Mouse (Mus musculus): ENCODE measurements around the gene Gng3. TPM values are rescaled to one million over a fixed set of nuclear protein-coding genes. Genes with fewer than 3 reads are reported as not detected.

Gng3 gene
- polyA plus RNA-seq, 1 experiment from 2014 or later: 0.50 TPM

DNA sequence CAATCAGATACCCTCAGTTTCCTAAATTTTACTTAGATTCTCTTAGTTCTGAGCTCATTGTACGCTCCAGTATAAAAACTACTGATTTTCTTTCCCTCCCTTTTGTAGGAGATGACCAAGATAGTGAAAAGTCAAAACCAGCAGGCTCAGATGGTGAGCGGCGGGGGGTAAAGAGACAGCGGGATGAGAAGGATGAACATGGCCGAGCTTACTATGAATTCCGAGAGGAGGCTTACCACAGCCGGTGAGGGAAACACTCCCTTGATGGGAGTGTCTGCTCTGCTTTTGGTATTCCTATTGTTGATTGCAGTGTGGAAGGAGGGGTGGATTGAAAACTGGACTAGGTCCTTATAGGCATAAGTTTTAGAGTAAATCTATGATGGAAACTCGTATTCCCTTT lies 16.3 kb downstream of the Gng3 start:
- H3K36me3 ChIP-seq (replicated peaks): peaks cover 54% of the 10 kb centered on the region
- no peak for ATAC-seq (ENCODE audit: insufficient read depth)
- 82% methylated on average over 8 of the region's 8 CpGs for WGBS (ENCODE audit: insufficient replicate concordance)

DNA sequence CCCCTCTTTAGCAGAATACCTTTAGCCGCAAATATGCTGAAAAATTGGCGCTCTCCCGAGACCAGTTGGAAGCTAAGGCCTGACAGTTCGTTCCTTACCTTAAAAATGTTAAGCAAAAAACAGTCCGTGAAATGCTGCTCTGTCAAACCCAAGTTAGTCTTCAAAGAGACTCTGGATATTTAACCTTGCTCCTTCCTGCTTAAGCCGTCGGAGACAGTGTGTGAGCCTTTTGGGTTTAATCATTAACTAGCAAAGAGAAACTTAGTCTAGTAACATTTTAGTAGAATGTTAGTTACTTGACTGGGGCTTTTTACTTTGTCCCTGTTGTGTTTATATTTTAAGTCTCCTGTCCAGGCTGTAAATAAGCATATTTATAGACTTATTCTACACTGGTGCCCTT lies 17.8 kb downstream of the Gng3 start:
- peak overlapping the region; percentile 92 for H3K4me3 ChIP-seq (replicated peaks)
- peak overlapping the region; percentile 95 for H3K9ac ChIP-seq
- peak overlapping the region; percentile 100 for H3K27ac ChIP-seq (replicated peaks)
- WGBS (ENCODE audit: insufficient replicate concordance): 0% methylated on average over 7 of the region's 7 CpGs
- peaks cover 40% of the 10 kb centered on the region for H3K4me1 ChIP-seq (replicated peaks)
- no peaks in the 10 kb centered on the region for H3K9me3 ChIP-seq (replicated peaks)
- H3K27me3 ChIP-seq: no peaks in the 10 kb centered on the region
- peaks cover 49% of the 10 kb centered on the region for H3K36me3 ChIP-seq (replicated peaks)
- ATAC-seq (ENCODE audit: insufficient read depth): no peak
- H3K4me2 ChIP-seq: peak overlapping the region; percentile 86

More for the DNA sequence above, 16.3 kb downstream of the Gng3 start:
- Histone ChIP-seq H3K9ac (0 out of 2 replicates have a peak overlapping the region, but pooled peaks have one; percentile 95), H3K4me1 (replicated peaks) (peaks cover 26% of the 10 kb centered on the region), H3K27ac (replicated peaks) (no peak overlapping the region), H3K27me3 (no peaks in the 10 kb centered on the region), H3K9me3 (replicated peaks) (no peaks in the 10 kb centered on the region), H3K4me3 (replicated peaks) (peak overlapping the region; percentile 92), H3K4me2 (peak overlapping the region; percentile 86)

GRCm38 (mm10) chr19:8820424-8820956 lies 18.5 kb downstream of the Gng3 start:
- Histone ChIP-seq H3K4me1 (replicated peaks) (peaks cover 43% of the 10 kb centered on the region), H3K9ac (peak overlapping the region; percentile 95), H3K36me3 (replicated peaks) (peaks cover 49% of the 10 kb centered on the region), H3K27me3 (no peaks in the 10 kb centered on the region), H3K9me3 (replicated peaks) (no peaks in the 10 kb centered on the region), H3K4me3 (replicated peaks) (peak overlapping the region; percentile 92), H3K4me2 (peak overlapping the region; percentile 86), H3K27ac (replicated peaks) (peak overlapping the region; percentile 100)
- WGBS (ENCODE audit: insufficient replicate concordance): 0% methylated on average over 48 of the region's 48 CpGs
- ATAC-seq (ENCODE audit: insufficient read depth): peak; percentile 65

GRCm38 (mm10) chr19:8819596-8820423 lies 19.2 kb downstream of the Gng3 start, which contains the start of gene Hnrnpul2:
Gene Hnrnpul2, plus strand, starts transcription at chr19:8820010.
- Histone ChIP-seq H3K36me3 (replicated peaks) (peaks cover 49% of the 10 kb centered on the region), H3K4me2 (peak within 1 kb of the TSS; percentile 86), H3K27me3 (no peaks in the 10 kb centered on the region), H3K4me1 (replicated peaks) (peaks cover 43% of the 10 kb centered on the region), H3K27ac (replicated peaks) (peak within 1 kb of the TSS; percentile 100), H3K9me3 (replicated peaks) (no peaks in the 10 kb centered on the region), H3K4me3 (replicated peaks) (peak within 1 kb of the TSS; percentile 92), H3K9ac (peak within 1 kb of the TSS; percentile 95)
- under 1% methylated on average over 83 of the region's 83 CpGs for WGBS (ENCODE audit: insufficient replicate concordance)
- ATAC-seq (ENCODE audit: insufficient read depth): peak; percentile 90

DNA sequence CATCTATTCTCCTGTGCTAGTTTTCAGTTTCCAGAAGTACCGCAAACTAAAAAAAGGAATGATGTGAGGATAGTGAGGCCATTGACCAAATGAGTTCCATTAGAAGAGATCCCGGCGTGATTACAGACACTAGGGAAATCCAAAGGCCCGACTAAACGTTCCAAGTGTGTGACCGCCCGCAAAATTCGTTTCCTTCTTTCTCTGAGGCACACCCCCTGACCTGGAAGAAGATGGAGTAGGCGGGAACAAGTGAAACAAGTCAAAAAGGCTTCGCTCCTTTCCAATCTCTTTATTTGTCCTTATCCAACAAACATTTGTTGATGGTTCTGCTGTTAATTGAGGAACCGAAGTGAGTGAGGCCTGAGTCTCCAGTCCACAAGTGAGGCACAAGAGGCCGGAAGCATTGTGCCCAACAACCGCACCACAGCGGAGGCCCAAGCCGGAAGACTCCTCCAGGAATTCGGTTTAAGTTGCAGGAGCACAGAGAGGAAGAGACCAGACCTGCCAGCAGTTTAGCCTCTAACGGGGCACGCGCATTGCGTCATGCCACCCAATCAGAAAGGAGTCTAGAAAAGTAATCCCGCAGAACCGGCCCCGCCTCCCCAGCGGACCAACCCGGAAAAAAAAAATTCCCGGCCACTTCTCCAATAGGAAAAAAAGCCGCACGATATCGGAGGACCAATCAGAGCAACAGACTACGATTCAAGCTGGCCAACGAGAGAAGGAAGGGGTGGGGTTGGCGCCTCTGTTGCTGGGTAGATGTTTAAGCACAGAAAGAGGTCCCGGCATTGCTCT lies 20.0 kb downstream of the Gng3 start, which contains the start of gene Ttc9c:
Ttc9c (minus strand) TSS at position 533 of the 795 bp plus-strand sequence.
- Histone ChIP-seq H3K4me2 (peak within 1 kb of the TSS; percentile 86), H3K9me3 (replicated peaks) (no peaks in the 10 kb centered on the region), H3K4me3 (replicated peaks) (peak within 1 kb of the TSS; percentile 92), H3K4me1 (replicated peaks) (peaks cover 43% of the 10 kb centered on the region), H3K36me3 (replicated peaks) (peaks cover 48% of the 10 kb centered on the region), H3K27me3 (no peaks in the 10 kb centered on the region), H3K9ac (peak within 1 kb of the TSS; percentile 95), H3K27ac (replicated peaks) (peak within 1 kb of the TSS; percentile 100)
- peak; percentile 78 for ATAC-seq (ENCODE audit: insufficient read depth)
- 1% methylated on average over 33 of the region's 33 CpGs for WGBS (ENCODE audit: insufficient replicate concordance)

- ATAC-seq (ENCODE audit: insufficient read depth): no peak
- peak overlapping the region; percentile 92 for H3K4me3 ChIP-seq (replicated peaks)
- H3K27me3 ChIP-seq: no peaks in the 10 kb centered on the region
- 13% methylated on average over 14 of the region's 14 CpGs for WGBS (ENCODE audit: insufficient replicate concordance)
- H3K4me2 ChIP-seq: peak overlapping the region; percentile 86
- no peaks in the 10 kb centered on the region for H3K9me3 ChIP-seq (replicated peaks)
- H3K9ac ChIP-seq: peak overlapping the region; percentile 95
- H3K36me3 ChIP-seq (replicated peaks): peaks cover 47% of the 10 kb centered on the region
- peak overlapping the region; percentile 100 for H3K27ac ChIP-seq (replicated peaks)
- H3K4me1 ChIP-seq (replicated peaks): peaks cover 42% of the 10 kb centered on the region
Observed at GRCm38 (mm10) chr19:8818301-8818798, 20.6 kb downstream of the Gng3 start.

DNA sequence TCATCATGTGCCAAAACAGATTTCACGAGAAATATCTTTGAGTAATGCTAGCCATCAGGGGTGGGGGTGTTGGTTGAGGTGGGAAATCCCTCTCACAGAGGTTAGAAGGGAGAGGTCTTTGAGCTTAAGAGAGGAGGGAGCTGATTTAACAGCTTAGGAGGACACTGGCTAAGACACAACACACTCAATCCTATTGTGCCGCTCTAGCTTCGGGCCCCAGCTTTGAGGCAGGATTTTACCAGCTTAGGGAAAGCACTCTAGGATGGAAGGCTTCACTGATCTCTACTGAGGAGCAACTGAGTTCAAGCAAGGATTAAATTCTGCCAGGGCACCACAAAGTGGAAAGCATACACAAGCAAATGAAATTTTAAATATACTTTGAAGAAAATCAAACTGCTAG lies 22.0 kb downstream of the Gng3 start:
- H3K27ac ChIP-seq (replicated peaks): no peak overlapping the region
- peaks cover 52% of the 10 kb centered on the region for H3K36me3 ChIP-seq (replicated peaks)
- no peaks in the 10 kb centered on the region for H3K9me3 ChIP-seq (replicated peaks)
- H3K4me3 ChIP-seq (replicated peaks): peak overlapping the region; percentile 14
- H3K27me3 ChIP-seq: no peaks in the 10 kb centered on the region
- WGBS (ENCODE audit: insufficient replicate concordance): 73% methylated on average over 3 of the region's 3 CpGs
- H3K4me2 ChIP-seq: peak overlapping the region; percentile 86
- no peak for ATAC-seq (ENCODE audit: insufficient read depth)
- H3K9ac ChIP-seq: 0 out of 2 replicates have a peak overlapping the region, but pooled peaks have one; percentile 1
- H3K4me1 ChIP-seq (replicated peaks): peaks cover 28% of the 10 kb centered on the region

DNA sequence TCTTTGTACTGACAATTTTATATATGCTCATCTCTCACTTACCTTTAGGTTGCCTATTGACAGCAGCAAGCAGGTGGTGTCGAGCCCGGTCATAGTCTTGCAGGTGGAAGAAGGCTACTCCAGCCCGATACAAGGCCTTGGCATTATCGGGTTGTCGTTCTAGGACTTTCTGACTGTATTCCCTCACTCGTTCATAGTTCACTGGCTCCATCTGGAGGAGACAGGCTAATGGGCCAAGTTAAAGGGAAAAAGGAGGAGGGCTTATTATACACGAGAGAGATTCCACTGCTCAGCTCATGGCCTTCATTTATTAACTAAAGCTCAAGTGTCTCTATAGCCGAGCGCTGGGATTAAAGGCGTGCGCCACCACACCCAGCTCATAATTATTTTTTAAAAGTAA lies 23.2 kb downstream of the Gng3 start:
- Histone ChIP-seq H3K36me3 (replicated peaks) (peaks cover 60% of the 10 kb centered on the region), H3K9ac (no peak overlapping the region), H3K27ac (replicated peaks) (no peak overlapping the region), H3K4me1 (replicated peaks) (peaks cover 26% of the 10 kb centered on the region), H3K9me3 (replicated peaks) (no peaks in the 10 kb centered on the region), H3K27me3 (no peaks in the 10 kb centered on the region), H3K4me2 (no peak overlapping the region), H3K4me3 (replicated peaks) (no peak overlapping the region)
- no peak for ATAC-seq (ENCODE audit: insufficient read depth)
- 82% methylated on average over 11 of the region's 11 CpGs for WGBS (ENCODE audit: insufficient replicate concordance)

- Histone ChIP-seq H3K36me3 (replicated peaks) (peaks cover 67% of the 10 kb centered on the region), H3K27me3 (no peaks in the 10 kb centered on the region), H3K9ac (no peak overlapping the region), H3K9me3 (replicated peaks) (no peaks in the 10 kb centered on the region), H3K4me3 (replicated peaks) (no peak overlapping the region), H3K4me2 (no peak overlapping the region), H3K27ac (replicated peaks) (no peak overlapping the region), H3K4me1 (replicated peaks) (peaks cover 22% of the 10 kb centered on the region)
- ATAC-seq (ENCODE audit: insufficient read depth): no peak
- WGBS (ENCODE audit: insufficient replicate concordance): 79% methylated on average over 5 of the region's 5 CpGs
Observed at GRCm38 (mm10) chr19:8806810-8807209, 32.2 kb downstream of the Gng3 start.

- Histone ChIP-seq H3K36me3 (replicated peaks) (peaks cover 43% of the 10 kb centered on the region), H3K9me3 (replicated peaks) (no peaks in the 10 kb centered on the region), H3K27me3 (no peaks in the 10 kb centered on the region), H3K4me1 (replicated peaks) (peaks cover 35% of the 10 kb centered on the region), H3K27ac (replicated peaks) (0 out of 2 replicates have a peak overlapping the region, but pooled peaks have one; percentile 76), H3K4me2 (no peak overlapping the region), H3K4me3 (replicated peaks) (no peak overlapping the region), H3K9ac (no peak overlapping the region)
- 66% methylated on average over 11 of the region's 11 CpGs for WGBS (ENCODE audit: insufficient replicate concordance)
- ATAC-seq (ENCODE audit: insufficient read depth): no peak
Observed at GRCm38 (mm10) chr19:8803879-8804660, 34.9 kb downstream of the Gng3 start.
